Mouse (Mus musculus) cerebellum, postnatal 10 days (tissue): ENCODE results near the gene Higd2a.

Experiments
- DNase-seq, 2 experiments: peaks; one replicate each; pipeline ENCODE4 v3.0.0; 2021; ENCODE audit warnings: mixed read lengths in 2 of 2

The Higd2a gene

DNA sequence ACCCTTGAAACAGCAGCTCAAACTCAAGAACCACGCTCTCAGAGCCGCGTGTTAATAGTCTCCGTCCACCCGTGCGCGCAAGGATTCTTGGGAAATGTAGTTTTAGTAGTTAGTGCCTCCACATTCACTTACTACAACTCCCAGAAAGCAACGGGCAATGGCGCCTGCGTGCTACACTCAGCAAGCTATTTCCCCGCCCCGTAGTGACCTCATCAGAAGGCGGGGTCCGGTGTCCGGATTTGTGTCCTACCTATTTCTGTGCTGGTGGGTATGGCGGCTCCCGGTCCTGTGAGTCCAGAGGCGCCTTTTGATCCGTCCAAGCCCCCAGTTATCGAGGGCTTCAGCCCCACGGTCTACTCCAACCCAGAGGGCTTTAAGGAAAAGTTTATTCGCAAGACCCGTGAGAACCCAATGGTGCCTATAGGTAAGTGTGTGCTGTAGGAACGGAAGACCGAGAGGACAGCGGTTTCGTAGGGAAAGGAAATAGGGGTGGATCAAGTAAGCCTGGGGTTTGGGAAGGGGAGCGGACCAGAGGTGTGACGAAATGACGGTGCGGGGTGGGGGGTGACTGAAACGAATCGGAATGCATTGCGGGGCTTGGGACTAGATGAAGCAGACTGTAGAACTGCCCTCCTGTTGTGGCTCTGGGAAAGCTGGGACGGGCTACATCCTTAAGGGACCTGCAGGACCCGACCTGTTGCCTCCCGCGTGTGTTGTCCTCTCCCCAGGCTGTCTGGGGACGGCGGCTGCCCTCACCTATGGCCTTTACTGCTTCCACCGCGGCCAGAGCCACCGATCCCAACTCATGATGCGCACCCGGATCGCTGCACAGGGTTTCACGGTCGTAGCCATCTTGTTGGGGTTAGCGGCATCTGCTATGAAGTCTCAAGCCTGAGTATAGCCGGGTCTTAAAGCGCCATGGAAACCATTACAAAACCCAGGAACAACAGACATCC is at the start of gene Higd2a, which contains the start of gene Nop16:
Gene Higd2a (plus strand): TSS at position 212 of the 956 bp plus-strand sequence.
Gene Nop16 (minus strand): TSS at position 95 of the 956 bp plus-strand sequence.
- peak; percentile 97 to 98 for DNase-seq

DNA sequence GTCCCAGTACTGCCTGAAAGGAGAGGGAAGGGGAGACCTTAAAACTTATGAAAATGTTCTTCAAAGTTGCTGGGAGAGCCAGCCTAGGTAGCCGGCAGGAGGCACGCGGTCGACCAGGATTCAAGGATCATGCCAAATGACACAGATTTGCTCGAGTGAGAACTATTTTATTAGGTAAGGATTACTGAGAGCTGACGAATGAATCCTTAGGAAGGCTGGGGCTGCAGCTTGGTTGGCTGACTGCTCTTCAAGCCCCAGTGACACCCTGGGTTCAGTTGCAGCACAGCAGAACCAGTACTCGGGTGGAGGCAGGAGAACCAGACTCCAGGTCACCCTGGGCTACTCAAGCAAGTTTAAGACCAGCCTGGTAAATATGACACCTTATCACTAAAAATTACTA is 42.0 kb upstream of the Higd2a start:
- DNase-seq = no peak

DNA sequence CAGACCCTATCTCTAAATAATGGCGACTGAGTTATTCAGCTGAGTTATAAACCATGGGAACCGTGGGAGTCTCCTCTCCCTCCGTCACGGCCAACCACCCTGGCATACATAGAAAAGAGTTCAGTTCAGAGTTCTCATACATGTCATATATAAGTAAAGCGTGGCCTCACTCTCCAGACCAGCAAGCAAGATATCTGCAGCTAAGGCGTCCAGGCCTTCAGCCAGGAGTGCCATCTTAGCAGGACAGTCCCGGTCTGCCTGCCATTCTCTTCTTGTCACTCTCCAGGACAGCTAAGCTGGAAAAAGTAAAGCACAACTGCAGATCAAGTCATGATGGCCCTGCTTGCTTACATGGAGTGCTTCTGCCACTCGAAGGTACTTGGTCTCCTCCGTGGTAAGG is 33.8 kb upstream of the Higd2a start:
- DNase-seq = no peak

DNA sequence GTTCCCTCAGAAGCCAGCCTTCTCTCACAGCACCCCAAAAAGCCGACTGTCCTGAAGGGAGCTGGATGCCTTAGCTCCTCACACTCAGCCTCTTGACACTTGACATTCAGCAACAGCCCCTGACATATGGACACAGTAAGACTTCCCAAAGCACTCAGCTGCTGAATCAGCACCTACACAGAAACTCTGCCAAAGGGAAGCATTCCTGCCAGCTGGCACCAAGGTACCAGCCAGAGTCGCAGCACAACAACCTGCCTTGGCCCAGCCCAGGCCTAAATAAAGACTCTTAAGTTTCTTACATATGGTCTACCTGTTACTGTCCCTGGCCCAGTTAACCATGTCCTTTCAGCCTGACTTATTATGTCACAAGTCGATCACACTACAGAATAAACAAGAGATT is 33.2 kb upstream of the Higd2a start:
- peak; percentile 91 to 93 for DNase-seq

DNA sequence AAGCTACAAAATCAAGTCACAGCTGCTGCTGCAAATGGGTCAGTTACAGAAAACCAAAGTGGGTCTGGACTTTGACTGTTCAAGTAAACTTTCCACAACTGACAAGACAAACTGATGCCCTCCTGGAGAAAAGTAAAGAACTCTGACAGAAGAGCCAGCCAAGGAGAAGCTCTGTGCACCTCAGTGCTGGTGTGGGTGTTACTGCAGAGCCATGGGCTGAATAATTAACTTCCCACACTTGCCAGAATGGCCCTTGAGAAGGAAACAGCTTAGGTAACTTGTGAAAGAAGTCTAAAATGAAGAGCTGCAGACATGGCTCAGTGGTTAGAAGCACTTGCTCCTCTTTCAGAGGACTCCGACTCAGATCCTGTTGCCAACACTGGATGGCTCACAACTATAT is 32.4 kb upstream of the Higd2a start:
- DNase-seq = no peak

DNA sequence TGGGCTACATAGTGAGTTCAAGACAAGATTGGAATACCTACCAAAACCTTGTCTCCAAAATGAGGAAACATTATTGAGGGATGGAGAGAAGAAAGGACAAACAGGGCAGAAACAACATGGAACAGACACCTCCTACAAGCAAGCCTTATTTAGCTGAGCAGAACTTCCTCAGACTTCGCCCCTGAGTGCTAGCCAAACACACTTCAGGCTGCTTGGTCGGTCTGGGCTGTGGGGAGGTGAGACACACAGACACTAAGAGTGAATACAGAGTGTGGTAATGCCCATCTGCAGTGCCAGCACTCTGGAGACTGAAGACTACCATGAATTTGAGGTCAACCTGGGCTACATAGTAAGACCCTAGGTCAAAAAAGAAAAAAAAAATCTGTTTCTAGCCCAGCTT is 30.4 kb upstream of the Higd2a start:
- DNase-seq = no peak

- no peak for DNase-seq
Measured at GRCm38 (mm10) chr13:54560608-54561007, 29.4 kb upstream of the Higd2a start.

DNA sequence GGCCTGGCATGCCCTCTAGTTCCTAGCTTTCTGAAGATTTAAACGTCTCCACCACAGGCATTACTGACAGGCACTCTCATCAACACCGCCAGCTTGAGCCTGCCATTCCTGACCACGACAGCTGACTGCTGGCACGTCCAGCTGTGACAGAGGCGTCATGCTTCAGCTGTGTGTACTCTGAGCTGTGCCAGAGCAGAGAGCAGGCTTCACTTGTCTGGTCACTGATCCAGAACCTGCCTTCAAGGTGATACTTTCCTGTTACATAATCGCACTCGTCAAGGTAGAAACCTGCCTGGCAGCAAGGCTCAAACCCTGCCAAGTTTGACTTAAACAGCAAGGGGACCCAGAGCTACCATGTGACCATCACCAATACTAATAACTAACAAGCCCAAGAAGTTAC is 27.4 kb upstream of the Higd2a start:
- no peak for DNase-seq

GRCm38 (mm10) chr13:54564232-54565200 is 25.5 kb upstream of the Higd2a start:
- DNase-seq = no peak

- peak; percentile 98 for DNase-seq
Measured at GRCm38 (mm10) chr13:54565201-54565581, 24.8 kb upstream of the Higd2a start, which contains the start of gene 4833439L19Rik. TSS of gene 4833439L19Rik (minus strand) at chr13:54565435.

GRCm38 (mm10) chr13:54565594-54566345 is 24.2 kb upstream of the Higd2a start:
- DNase-seq = peak; percentile 81 to 83

- DNase-seq = no peak
Measured at GRCm38 (mm10) chr13:54568380-54568779, 21.6 kb upstream of the Higd2a start.

GRCm38 (mm10) chr13:54569282-54569681 is 20.7 kb upstream of the Higd2a start:
- no peak for DNase-seq

DNA sequence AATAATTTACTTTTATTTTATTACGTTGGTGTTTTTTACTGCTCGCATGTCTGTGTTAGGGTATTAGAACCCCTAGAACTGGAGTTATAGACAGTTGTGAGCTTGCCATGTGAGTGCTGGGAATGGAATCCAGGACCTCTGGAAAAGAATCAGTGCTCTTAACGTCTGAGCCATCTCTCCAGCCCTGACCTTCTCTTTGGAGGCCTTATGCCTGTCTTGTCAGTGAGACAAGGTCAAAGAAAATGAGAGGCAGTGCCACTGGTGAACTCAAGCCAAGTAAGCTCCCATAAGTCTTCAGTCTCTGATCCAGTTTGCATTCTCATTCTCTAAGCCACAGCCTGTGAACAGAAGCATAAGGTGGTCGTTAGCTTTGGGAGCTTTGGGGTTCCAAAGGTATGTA is 19.3 kb upstream of the Higd2a start:
- DNase-seq = no peak

GRCm38 (mm10) chr13:54571637-54572036 is 18.4 kb upstream of the Higd2a start:
- DNase-seq = peak; percentile 57 to 70

DNA sequence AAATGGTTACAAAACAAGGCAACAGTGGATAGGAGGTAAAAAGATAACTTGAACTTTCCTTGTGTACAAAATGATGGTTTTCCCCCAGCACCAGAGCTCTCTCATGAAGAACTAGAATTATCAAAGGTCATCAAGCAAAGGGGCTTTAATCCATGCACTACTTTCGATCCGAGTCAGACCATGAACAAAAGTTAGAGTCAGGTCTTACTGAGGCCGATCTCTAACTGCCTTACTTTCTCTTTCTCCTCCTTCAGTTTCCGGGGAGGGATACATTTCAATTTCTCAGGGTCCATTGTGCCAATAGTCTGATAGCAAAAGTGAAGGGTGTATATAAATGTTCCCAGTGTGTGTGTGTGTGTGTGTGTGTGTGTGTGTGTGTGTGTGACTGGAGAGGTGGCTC is 17.4 kb upstream of the Higd2a start:
- no peak for DNase-seq

DNA sequence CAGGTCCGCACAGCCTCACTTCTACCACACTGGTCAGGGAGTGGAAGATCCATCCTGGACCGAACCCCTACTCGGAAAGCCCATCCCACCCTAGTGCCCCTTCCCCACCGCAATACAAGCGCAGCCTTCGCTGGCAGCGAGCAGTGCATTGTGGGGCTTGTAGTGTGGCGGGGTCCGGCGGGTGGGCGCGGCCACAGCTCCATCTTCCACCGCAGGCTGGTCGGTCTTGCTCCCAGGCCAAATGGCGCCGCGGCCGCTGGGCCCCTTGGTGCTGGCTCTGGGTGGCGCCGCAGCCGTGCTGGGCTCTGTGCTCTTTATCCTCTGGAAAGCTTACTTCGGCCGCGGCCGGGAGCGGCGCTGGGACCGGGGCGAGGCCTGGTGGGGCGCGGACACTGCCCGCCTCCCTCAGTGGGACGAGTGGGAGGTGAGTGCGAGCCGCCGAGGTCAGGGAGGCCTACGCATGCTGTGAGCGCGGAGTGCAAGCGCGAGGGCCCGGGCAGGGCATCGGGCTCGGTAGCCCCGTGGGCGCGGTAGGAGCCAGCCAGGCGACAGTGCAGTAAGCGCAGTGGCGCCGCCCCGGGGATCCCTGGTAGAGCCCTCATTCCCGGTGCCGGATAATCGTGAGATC is 15.0 kb upstream of the Higd2a start, which contains the start of gene Arl10:
Gene Arl10 (plus strand): TSS at position 162 of the 628 bp plus-strand sequence.
- peak; percentile 88 to 92 for DNase-seq

GRCm38 (mm10) chr13:54575489-54575888 is 14.5 kb upstream of the Higd2a start:
- DNase-seq = peak in 1 of 2 experiments; percentile 30

GRCm38 (mm10) chr13:54577652-54578507 is 12.1 kb upstream of the Higd2a start:
- no peak for DNase-seq

DNA sequence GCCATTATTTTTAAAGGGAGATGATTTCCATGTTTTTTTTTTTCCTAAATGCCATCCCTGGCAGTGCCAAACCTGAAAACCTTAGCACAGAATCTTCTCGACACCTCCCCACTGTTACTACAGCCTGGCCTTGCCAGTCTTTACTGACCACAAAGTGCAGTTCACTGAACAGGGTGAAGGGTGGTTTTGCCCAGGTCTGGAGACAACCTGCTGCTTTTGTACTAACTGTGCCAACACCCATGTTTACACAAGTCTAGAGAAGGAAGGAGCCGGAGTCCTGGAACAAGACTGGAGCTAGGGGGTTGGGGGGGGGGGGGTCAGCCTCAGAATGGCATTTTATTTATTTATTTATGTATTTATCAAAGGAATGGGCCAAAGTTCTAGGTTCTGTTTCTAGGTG is 8.6 kb upstream of the Higd2a start:
- DNase-seq = no peak

GRCm38 (mm10) chr13:54582126-54582525 is 7.9 kb upstream of the Higd2a start:
- no peak for DNase-seq
